Mouse (Mus musculus): ENCODE data around the gene Rab11fip4. TPM values are rescaled to one million over a fixed set of nuclear protein-coding genes. Genes with fewer than 3 reads are reported as not detected.

Rab11fip4 gene
- total and polyA plus RNA-seq, 3 experiments = 0.05 TPM; not detected in 2

DNA sequence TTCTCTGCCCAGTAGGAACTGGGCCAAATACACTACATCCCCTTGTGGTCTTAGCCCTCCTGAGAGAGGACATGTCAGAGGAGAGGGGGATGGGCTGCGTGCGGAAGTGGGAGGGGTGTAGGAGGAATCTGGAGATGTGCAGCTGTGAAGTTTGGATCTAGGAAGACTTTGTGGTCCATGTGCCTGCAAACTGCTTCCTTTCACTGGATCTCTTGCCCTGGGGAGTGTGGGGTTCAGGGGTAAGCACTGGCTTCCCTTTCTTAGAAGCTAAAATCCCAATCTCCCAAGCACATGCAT is 125.4 kb downstream of the Rab11fip4 start:
- Histone ChIP-seq H3K9me3 (replicated peaks) (peaks cover 6% of the 10 kb centered on the region), H3K27me3 (ENCODE audit: insufficient read depth, low read length) (peaks cover 46% of the 10 kb centered on the region), H3K4me3 (ENCODE audit: low read depth, low read length) (no peak overlapping the region), H3K4me1 (ENCODE audit: insufficient read depth, low read depth, low read length) (no peaks in the 10 kb centered on the region), H3K36me3 (replicated peaks) (no peaks in the 10 kb centered on the region)
- no peak for DNase-seq (ENCODE audit: low spot score)
- TF ChIP-seq GATA1 (IDR thresholded peaks at IDR 0.05; ENCODE audit: borderline replicate concordance, low read length) (no peak), TAL1 (conservative IDR thresholded peaks at IDR 0.05; ENCODE audit: low read depth, low read length) (no peak), CTCF (IDR thresholded peaks at IDR 0.05; ENCODE audit: low read depth, low read length) (no peak), GATA2 (IDR thresholded peaks at IDR 0.05; ENCODE audit: borderline replicate concordance, low read depth, low read length) (no peak), POLR2AphosphoS5 (IDR thresholded peaks at IDR 0.05; ENCODE audit: insufficient replicate concordance, low read depth, low read length) (no peak)
- no peak for ATAC-seq (ENCODE audit: extremely low read depth, insufficient number of reproducible peaks, low FRiP score, poor library complexity, severe bottlenecking)

DNA sequence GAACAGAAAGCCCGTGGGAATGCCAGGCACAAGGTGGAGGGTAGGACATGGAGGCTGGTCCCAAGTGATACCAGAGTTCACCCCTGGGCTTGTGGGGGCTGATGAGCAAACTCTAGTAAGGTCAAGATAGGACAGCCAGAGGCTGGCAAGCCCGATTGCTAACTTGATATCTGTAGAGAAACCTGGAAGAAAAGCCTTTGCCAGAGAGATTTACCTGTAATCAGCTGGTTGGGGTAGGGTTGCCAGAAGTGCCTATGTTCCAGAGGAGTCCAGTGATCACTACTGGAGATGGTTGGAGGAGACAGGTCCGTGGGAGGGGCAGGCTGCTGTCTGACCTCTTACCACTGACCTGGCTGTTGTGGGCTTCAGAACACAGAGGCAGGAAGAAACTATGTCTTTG is 126.3 kb downstream of the Rab11fip4 start:
- DNase-seq (ENCODE audit: low spot score) = no peak
- no peaks in the 10 kb centered on the region for H3K4me1 ChIP-seq (ENCODE audit: insufficient read depth, low read depth, low read length)
- ATAC-seq (ENCODE audit: extremely low read depth, insufficient number of reproducible peaks, low FRiP score, poor library complexity, severe bottlenecking) = no peak
- no peaks in the 10 kb centered on the region for H3K9me3 ChIP-seq (replicated peaks)
- no peaks in the 10 kb centered on the region for H3K36me3 ChIP-seq (replicated peaks)
- no peak overlapping the region for H3K4me3 ChIP-seq (ENCODE audit: low read depth, low read length)
- peaks cover 37% of the 10 kb centered on the region for H3K27me3 ChIP-seq (ENCODE audit: insufficient read depth, low read length)
- TF ChIP-seq POLR2AphosphoS5 (IDR thresholded peaks at IDR 0.05; ENCODE audit: insufficient replicate concordance, low read depth, low read length) (no peak), GATA1 (IDR thresholded peaks at IDR 0.05; ENCODE audit: borderline replicate concordance, low read length) (no peak), TAL1 (conservative IDR thresholded peaks at IDR 0.05; ENCODE audit: low read depth, low read length) (no peak), GATA2 (IDR thresholded peaks at IDR 0.05; ENCODE audit: borderline replicate concordance, low read depth, low read length) (no peak), CTCF (IDR thresholded peaks at IDR 0.05; ENCODE audit: low read depth, low read length) (no peak)

- peaks cover 37% of the 10 kb centered on the region for H3K27me3 ChIP-seq (ENCODE audit: insufficient read depth, low read length)
- no peak overlapping the region for H3K4me3 ChIP-seq (ENCODE audit: low read depth, low read length)
These were observed 126.8 kb downstream of the Rab11fip4 start for GRCm38 (mm10) chr11:79717801-79718200.

DNA sequence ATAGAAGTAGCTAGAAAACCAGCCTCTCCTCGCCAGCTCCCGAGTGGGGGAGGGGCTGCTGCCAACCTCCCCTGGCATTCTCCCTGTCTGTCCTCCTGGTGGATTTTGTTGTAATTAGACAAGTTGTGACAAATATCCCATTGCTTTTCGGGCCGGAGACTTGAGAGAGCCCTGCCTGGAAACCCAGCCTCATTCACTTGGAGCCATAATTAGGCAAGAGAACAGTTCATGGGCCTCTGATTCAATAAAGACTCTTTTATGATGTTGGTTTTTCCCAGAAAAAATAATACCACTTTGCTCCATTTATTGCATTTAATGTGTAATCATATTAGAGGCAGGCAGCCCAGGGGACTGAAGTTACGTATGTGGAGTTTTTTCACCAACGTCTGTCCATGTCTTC is 127.2 kb downstream of the Rab11fip4 start:
- TF ChIP-seq GATA1 (IDR thresholded peaks at IDR 0.05; ENCODE audit: borderline replicate concordance, low read length) = no peak
- no peak for TF ChIP-seq POLR2AphosphoS5 (IDR thresholded peaks at IDR 0.05; ENCODE audit: insufficient replicate concordance, low read depth, low read length)
- no peak for TF ChIP-seq GATA2 (IDR thresholded peaks at IDR 0.05; ENCODE audit: borderline replicate concordance, low read depth, low read length)
- no peak for TF ChIP-seq TAL1 (conservative IDR thresholded peaks at IDR 0.05; ENCODE audit: low read depth, low read length)
- TF ChIP-seq CTCF (IDR thresholded peaks at IDR 0.05; ENCODE audit: low read depth, low read length) = no peak
- no peak for DNase-seq (ENCODE audit: low spot score)
- ATAC-seq (ENCODE audit: extremely low read depth, insufficient number of reproducible peaks, low FRiP score, poor library complexity, severe bottlenecking) = no peak
- Histone ChIP-seq H3K9me3 (replicated peaks) (no peaks in the 10 kb centered on the region), H3K36me3 (replicated peaks) (no peaks in the 10 kb centered on the region), H3K27me3 (ENCODE audit: insufficient read depth, low read length) (peaks cover 35% of the 10 kb centered on the region), H3K4me1 (ENCODE audit: insufficient read depth, low read depth, low read length) (no peaks in the 10 kb centered on the region), H3K4me3 (ENCODE audit: low read depth, low read length) (no peak overlapping the region)

More at GRCm38 (mm10) chr11:79717801-79718200, 126.8 kb downstream of the Rab11fip4 start:
- ATAC-seq (ENCODE audit: extremely low read depth, insufficient number of reproducible peaks, low FRiP score, poor library complexity, severe bottlenecking) = no peak
- Histone ChIP-seq H3K9me3 (replicated peaks) (no peaks in the 10 kb centered on the region), H3K4me1 (ENCODE audit: insufficient read depth, low read depth, low read length) (no peaks in the 10 kb centered on the region), H3K36me3 (replicated peaks) (no peaks in the 10 kb centered on the region)
- DNase-seq (ENCODE audit: low spot score) = no peak
- TF ChIP-seq TAL1 (conservative IDR thresholded peaks at IDR 0.05; ENCODE audit: low read depth, low read length) = no peak
- no peak for TF ChIP-seq POLR2AphosphoS5 (IDR thresholded peaks at IDR 0.05; ENCODE audit: insufficient replicate concordance, low read depth, low read length)
- TF ChIP-seq CTCF (IDR thresholded peaks at IDR 0.05; ENCODE audit: low read depth, low read length) = no peak
- no peak for TF ChIP-seq GATA2 (IDR thresholded peaks at IDR 0.05; ENCODE audit: borderline replicate concordance, low read depth, low read length)
- no peak for TF ChIP-seq GATA1 (IDR thresholded peaks at IDR 0.05; ENCODE audit: borderline replicate concordance, low read length)

GRCm38 (mm10) chr11:79718829-79719346 is 127.9 kb downstream of the Rab11fip4 start:
- no peak overlapping the region for H3K4me3 ChIP-seq (ENCODE audit: low read depth, low read length)
- no peak for DNase-seq (ENCODE audit: low spot score)
- no peaks in the 10 kb centered on the region for H3K36me3 ChIP-seq (replicated peaks)
- ATAC-seq (ENCODE audit: extremely low read depth, insufficient number of reproducible peaks, low FRiP score, poor library complexity, severe bottlenecking) = no peak
- H3K9me3 ChIP-seq (replicated peaks) = no peaks in the 10 kb centered on the region
- no peaks in the 10 kb centered on the region for H3K4me1 ChIP-seq (ENCODE audit: insufficient read depth, low read depth, low read length)
- H3K27me3 ChIP-seq (ENCODE audit: insufficient read depth, low read length) = peaks cover 31% of the 10 kb centered on the region
- TF ChIP-seq POLR2AphosphoS5 (IDR thresholded peaks at IDR 0.05; ENCODE audit: insufficient replicate concordance, low read depth, low read length) = no peak
- no peak for TF ChIP-seq GATA1 (IDR thresholded peaks at IDR 0.05; ENCODE audit: borderline replicate concordance, low read length)
- TF ChIP-seq CTCF (IDR thresholded peaks at IDR 0.05; ENCODE audit: low read depth, low read length) = no peak
- TF ChIP-seq GATA2 (IDR thresholded peaks at IDR 0.05; ENCODE audit: borderline replicate concordance, low read depth, low read length) = no peak
- no peak for TF ChIP-seq TAL1 (conservative IDR thresholded peaks at IDR 0.05; ENCODE audit: low read depth, low read length)

DNA sequence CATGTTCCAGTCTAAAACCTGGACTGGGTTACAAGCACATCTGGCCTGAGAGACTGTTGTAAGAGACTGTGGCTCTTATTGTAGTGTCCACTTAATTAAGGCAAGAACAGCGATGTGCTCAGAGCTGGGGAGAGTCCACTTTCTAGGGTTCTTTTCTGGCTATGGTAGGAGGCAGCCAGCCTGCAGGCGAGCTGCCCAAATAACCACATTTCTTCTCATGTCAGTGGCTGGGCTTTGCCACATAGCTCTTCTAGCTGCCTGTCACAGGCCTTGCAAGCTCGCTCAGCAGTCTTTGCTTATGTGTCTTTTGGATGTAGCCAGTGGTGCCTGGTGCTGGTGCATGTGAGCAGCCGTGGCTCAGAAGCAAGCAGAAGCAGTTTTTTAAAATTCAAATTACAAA is 129.7 kb downstream of the Rab11fip4 start:
- Histone ChIP-seq H3K4me3 (ENCODE audit: low read depth, low read length) (no peak overlapping the region), H3K4me1 (ENCODE audit: insufficient read depth, low read depth, low read length) (no peaks in the 10 kb centered on the region), H3K9me3 (replicated peaks) (no peaks in the 10 kb centered on the region), H3K36me3 (replicated peaks) (no peaks in the 10 kb centered on the region), H3K27me3 (ENCODE audit: insufficient read depth, low read length) (peaks cover 21% of the 10 kb centered on the region; the same call in 1 of the 2 replicates)
- TF ChIP-seq TAL1 (conservative IDR thresholded peaks at IDR 0.05; ENCODE audit: low read depth, low read length) = no peak
- no peak for TF ChIP-seq POLR2AphosphoS5 (IDR thresholded peaks at IDR 0.05; ENCODE audit: insufficient replicate concordance, low read depth, low read length)
- TF ChIP-seq CTCF (IDR thresholded peaks at IDR 0.05; ENCODE audit: low read depth, low read length) = no peak
- TF ChIP-seq GATA1 (IDR thresholded peaks at IDR 0.05; ENCODE audit: borderline replicate concordance, low read length) = no peak
- no peak for TF ChIP-seq GATA2 (IDR thresholded peaks at IDR 0.05; ENCODE audit: borderline replicate concordance, low read depth, low read length)
- ATAC-seq (ENCODE audit: extremely low read depth, insufficient number of reproducible peaks, low FRiP score, poor library complexity, severe bottlenecking) (no peak), DNase-seq (ENCODE audit: low spot score) (no peak)
